Mouse (Mus musculus): ENCODE results near the gene Sec31a. TPM values are rescaled to one million over a fixed set of nuclear protein-coding genes. Genes with fewer than 3 reads are reported as not detected.

Gene Sec31a
- polyA plus RNA-seq, 1 experiment from 2014 or later = 119 TPM

GRCm38 (mm10) chr5:100418861-100419260 is 2.8 kb upstream of the Sec31a start:
- peaks cover 21% of the 10 kb centered on the region for H3K36me3 ChIP-seq (ENCODE audit: control insufficient read depth, insufficient read depth, low read length)
- 76% methylated on average over 4 of the region's 4 CpGs for WGBS
- H3K4me3 ChIP-seq (ENCODE audit: low read depth, low read length) = no peak overlapping the region
- H3K9me3 ChIP-seq (ENCODE audit: control insufficient read depth, low read length) = no peaks in the 10 kb centered on the region
- no peaks in the 10 kb centered on the region for H3K27me3 ChIP-seq (ENCODE audit: control insufficient read depth, insufficient read depth, low read length)
- no peak overlapping the region for H3K4me2 ChIP-seq (ENCODE audit: low read depth)
- ATAC-seq (ENCODE audit: insufficient read depth, low FRiP score, low TSS enrichment) = no peak
- H3K4me1 ChIP-seq (ENCODE audit: control insufficient read depth, insufficient read depth, low read length) = peaks cover 4% of the 10 kb centered on the region; the same call in 1 of the 2 replicates
- DNase-seq (ENCODE audit: low spot score) = no peak
- no peak overlapping the region for H3K27ac ChIP-seq (ENCODE audit: low read depth, low read length)
- no peak overlapping the region for H3K9ac ChIP-seq (ENCODE audit: low read length)

GRCm38 (mm10) chr5:100418077-100418476 is 2.0 kb upstream of the Sec31a start:
- H3K4me1 ChIP-seq (ENCODE audit: control insufficient read depth, insufficient read depth, low read length) = peaks cover 4% of the 10 kb centered on the region; the same call in 1 of the 2 replicates
- H3K27ac ChIP-seq (ENCODE audit: low read depth, low read length) = no peak overlapping the region
- no peak overlapping the region for H3K4me3 ChIP-seq (ENCODE audit: low read depth, low read length)
- no peaks in the 10 kb centered on the region for H3K9me3 ChIP-seq (ENCODE audit: control insufficient read depth, low read length)
- ATAC-seq (ENCODE audit: insufficient read depth, low FRiP score, low TSS enrichment) (no peak), DNase-seq (ENCODE audit: low spot score) (no peak)
- no peak overlapping the region for H3K4me2 ChIP-seq (ENCODE audit: low read depth)
- H3K36me3 ChIP-seq (ENCODE audit: control insufficient read depth, insufficient read depth, low read length) = peaks cover 18% of the 10 kb centered on the region
- no peak overlapping the region for H3K9ac ChIP-seq (ENCODE audit: low read length)
- H3K27me3 ChIP-seq (ENCODE audit: control insufficient read depth, insufficient read depth, low read length) = no peaks in the 10 kb centered on the region
- WGBS = 81% methylated on average over 2 of the region's 2 CpGs

GRCm38 (mm10) chr5:100414474-100415196 is 1.4 kb downstream of the Sec31a start:
- Histone ChIP-seq H3K9ac (ENCODE audit: low read length) (no peak overlapping the region), H3K9me3 (ENCODE audit: control insufficient read depth, low read length) (no peaks in the 10 kb centered on the region), H3K4me3 (ENCODE audit: low read depth, low read length) (peak overlapping the region; percentile 79), H3K36me3 (ENCODE audit: control insufficient read depth, insufficient read depth, low read length) (peaks cover 5% of the 10 kb centered on the region), H3K27me3 (ENCODE audit: control insufficient read depth, insufficient read depth, low read length) (no peaks in the 10 kb centered on the region), H3K4me1 (ENCODE audit: control insufficient read depth, insufficient read depth, low read length) (peaks cover 4% of the 10 kb centered on the region; the same call in 1 of the 2 replicates), H3K4me2 (ENCODE audit: low read depth) (peak overlapping the region; percentile 56), H3K27ac (ENCODE audit: low read depth, low read length) (no peak overlapping the region)
- WGBS = 70% methylated on average over 11 of the region's 11 CpGs
- ATAC-seq (ENCODE audit: insufficient read depth, low FRiP score, low TSS enrichment) (no peak), DNase-seq (ENCODE audit: low spot score) (no peak)

GRCm38 (mm10) chr5:100412886-100413285 is 3.1 kb downstream of the Sec31a start:
- Histone ChIP-seq H3K4me2 (ENCODE audit: low read depth) (no peak overlapping the region), H3K4me1 (ENCODE audit: control insufficient read depth, insufficient read depth, low read length) (peaks cover 4% of the 10 kb centered on the region; the same call in 1 of the 2 replicates), H3K9me3 (ENCODE audit: control insufficient read depth, low read length) (no peaks in the 10 kb centered on the region), H3K27ac (ENCODE audit: low read depth, low read length) (no peak overlapping the region), H3K36me3 (ENCODE audit: control insufficient read depth, insufficient read depth, low read length) (no peaks in the 10 kb centered on the region), H3K27me3 (ENCODE audit: control insufficient read depth, insufficient read depth, low read length) (no peaks in the 10 kb centered on the region), H3K4me3 (ENCODE audit: low read depth, low read length) (no peak overlapping the region), H3K9ac (ENCODE audit: low read length) (no peak overlapping the region)
- ATAC-seq (ENCODE audit: insufficient read depth, low FRiP score, low TSS enrichment) (no peak), DNase-seq (ENCODE audit: low spot score) (no peak)
- 89% methylated on average over 3 of the region's 3 CpGs for WGBS

- ATAC-seq (ENCODE audit: insufficient read depth, low FRiP score, low TSS enrichment) = no peak
- H3K36me3 ChIP-seq (ENCODE audit: control insufficient read depth, insufficient read depth, low read length) = no peaks in the 10 kb centered on the region
- no peak for DNase-seq (ENCODE audit: low spot score)
- H3K4me1 ChIP-seq (ENCODE audit: control insufficient read depth, insufficient read depth, low read length) = no peaks in the 10 kb centered on the region
- H3K9ac ChIP-seq (ENCODE audit: low read length) = no peak overlapping the region
- WGBS = 87% methylated on average over 5 of the region's 5 CpGs
- H3K9me3 ChIP-seq (ENCODE audit: control insufficient read depth, low read length) = no peaks in the 10 kb centered on the region
- H3K27ac ChIP-seq (ENCODE audit: low read depth, low read length) = no peak overlapping the region
- H3K4me2 ChIP-seq (ENCODE audit: low read depth) = no peak overlapping the region
- no peak overlapping the region for H3K4me3 ChIP-seq (ENCODE audit: low read depth, low read length)
- no peaks in the 10 kb centered on the region for H3K27me3 ChIP-seq (ENCODE audit: control insufficient read depth, insufficient read depth, low read length)
Measured at GRCm38 (mm10) chr5:100410281-100410680, 5.8 kb downstream of the Sec31a start.

- no peak for ATAC-seq (ENCODE audit: insufficient read depth, low FRiP score, low TSS enrichment)
- H3K36me3 ChIP-seq (ENCODE audit: control insufficient read depth, insufficient read depth, low read length) = peaks cover 6% of the 10 kb centered on the region
Measured at GRCm38 (mm10) chr5:100408485-100408884, 7.5 kb downstream of the Sec31a start.

GRCm38 (mm10) chr5:100396753-100397152 is 19.3 kb downstream of the Sec31a start:
- Histone ChIP-seq H3K4me1 (ENCODE audit: control insufficient read depth, insufficient read depth, low read length) (no peaks in the 10 kb centered on the region), H3K4me3 (ENCODE audit: low read depth, low read length) (no peak overlapping the region), H3K36me3 (ENCODE audit: control insufficient read depth, insufficient read depth, low read length) (peaks cover 10% of the 10 kb centered on the region), H3K4me2 (ENCODE audit: low read depth) (no peak overlapping the region), H3K27ac (ENCODE audit: low read depth, low read length) (no peak overlapping the region), H3K9me3 (ENCODE audit: control insufficient read depth, low read length) (no peaks in the 10 kb centered on the region), H3K9ac (ENCODE audit: low read length) (no peak overlapping the region), H3K27me3 (ENCODE audit: control insufficient read depth, insufficient read depth, low read length) (no peaks in the 10 kb centered on the region)
- no peak for DNase-seq (ENCODE audit: low spot score)
- 98% methylated on average over 3 of the region's 3 CpGs for WGBS
- ATAC-seq (ENCODE audit: insufficient read depth, low FRiP score, low TSS enrichment) = no peak

More at GRCm38 (mm10) chr5:100408485-100408884, 7.5 kb downstream of the Sec31a start:
- Histone ChIP-seq H3K27me3 (ENCODE audit: control insufficient read depth, insufficient read depth, low read length) (no peaks in the 10 kb centered on the region), H3K27ac (ENCODE audit: low read depth, low read length) (no peak overlapping the region), H3K4me1 (ENCODE audit: control insufficient read depth, insufficient read depth, low read length) (no peaks in the 10 kb centered on the region), H3K9ac (ENCODE audit: low read length) (no peak overlapping the region), H3K9me3 (ENCODE audit: control insufficient read depth, low read length) (no peaks in the 10 kb centered on the region), H3K4me2 (ENCODE audit: low read depth) (no peak overlapping the region), H3K4me3 (ENCODE audit: low read depth, low read length) (no peak overlapping the region)
- 85% methylated on average over 5 of the region's 5 CpGs for WGBS
- DNase-seq (ENCODE audit: low spot score) = no peak

- no peak overlapping the region for H3K4me3 ChIP-seq (ENCODE audit: low read depth, low read length)
- ATAC-seq (ENCODE audit: insufficient read depth, low FRiP score, low TSS enrichment) = no peak
- no peaks in the 10 kb centered on the region for H3K27me3 ChIP-seq (ENCODE audit: control insufficient read depth, insufficient read depth, low read length)
- H3K4me1 ChIP-seq (ENCODE audit: control insufficient read depth, insufficient read depth, low read length) = no peaks in the 10 kb centered on the region
- no peak for DNase-seq (ENCODE audit: low spot score)
- no peak overlapping the region for H3K9ac ChIP-seq (ENCODE audit: low read length)
- H3K4me2 ChIP-seq (ENCODE audit: low read depth) = no peak overlapping the region
- H3K9me3 ChIP-seq (ENCODE audit: control insufficient read depth, low read length) = no peaks in the 10 kb centered on the region
- no peak overlapping the region for H3K27ac ChIP-seq (ENCODE audit: low read depth, low read length)
- 92% methylated on average over 3 of the region's 3 CpGs for WGBS
- H3K36me3 ChIP-seq (ENCODE audit: control insufficient read depth, insufficient read depth, low read length) = peaks cover 8% of the 10 kb centered on the region
Measured at GRCm38 (mm10) chr5:100393681-100394080, 22.4 kb downstream of the Sec31a start.

GRCm38 (mm10) chr5:100392436-100392955 is 23.5 kb downstream of the Sec31a start:
- Histone ChIP-seq H3K36me3 (ENCODE audit: control insufficient read depth, insufficient read depth, low read length) (peaks cover 6% of the 10 kb centered on the region), H3K9me3 (ENCODE audit: control insufficient read depth, low read length) (no peaks in the 10 kb centered on the region), H3K27ac (ENCODE audit: low read depth, low read length) (no peak overlapping the region), H3K4me3 (ENCODE audit: low read depth, low read length) (no peak overlapping the region), H3K27me3 (ENCODE audit: control insufficient read depth, insufficient read depth, low read length) (no peaks in the 10 kb centered on the region), H3K4me2 (ENCODE audit: low read depth) (no peak overlapping the region), H3K9ac (ENCODE audit: low read length) (no peak overlapping the region), H3K4me1 (ENCODE audit: control insufficient read depth, insufficient read depth, low read length) (no peaks in the 10 kb centered on the region)
- 95% methylated on average over 20 of the region's 20 CpGs for WGBS
- no peak for ATAC-seq (ENCODE audit: insufficient read depth, low FRiP score, low TSS enrichment)
- DNase-seq (ENCODE audit: low spot score) = no peak

Measured in neural tube, embryonic 11.5 days (tissue).